Mouse (Mus musculus) heart, adult 18-20 months (tissue): ENCODE data around the gene Gm13290. TPM values are rescaled to one million over a fixed set of nuclear protein-coding genes. Genes with fewer than 3 reads are reported as not detected.
A peak's percentile ranks its signal among the peaks of the same experiment; 100 is the strongest.
"Not testable (repeated sequence)": the region's sequence is repeated elsewhere in the genome, so short reads cannot be mapped to it uniquely, and the experiment has no call there.

Experiments
- DNase-seq, 2 experiments: peaks; one replicate each; pipeline ENCODE4 v3.0.0; 2021 to 2022; ENCODE audit warnings: mixed read lengths in 1 of 2
- long read RNA-seq, 2 experiments: library from polyadenylated mRNA; stranded (forward); transcript quantifications; one replicate each; pipeline ENCODE4 v2.0.0; 2021
- total RNA-seq, 2 experiments: library from RNA; stranded (reverse); gene quantifications; 2 replicates each; pipeline ENCODE4 v1.2.3; 2021

The Gm13290 gene
- total RNA-seq: not detected
- long read RNA-seq, experiment 1: 0 reads
- long read RNA-seq, experiment 2: 0 reads

DNA sequence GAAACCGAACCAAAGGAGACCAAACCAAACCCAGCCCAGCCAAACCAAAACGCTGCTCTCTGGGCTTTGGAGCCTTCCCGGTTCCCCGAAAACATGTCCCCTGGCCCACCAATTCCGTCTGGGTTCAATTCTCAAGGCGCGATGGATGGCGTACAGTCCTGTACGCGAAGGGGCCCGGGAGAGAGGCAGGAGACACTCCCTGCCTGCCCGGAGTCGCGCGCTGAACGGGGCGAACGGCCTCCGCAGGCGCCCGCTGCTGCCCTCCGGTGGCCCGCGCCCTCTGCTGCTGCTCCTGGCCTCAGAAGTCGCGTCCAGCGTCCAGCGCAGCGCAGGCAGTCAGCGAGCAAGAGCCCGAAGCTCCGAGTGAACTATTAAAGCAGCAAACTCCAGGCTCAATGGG lies at the start of gene Gm13290:
TSS of gene Gm13290 (plus strand) at position 301 of the 400 bp plus-strand sequence.
- DNase-seq: not testable (repeated sequence)

DNA sequence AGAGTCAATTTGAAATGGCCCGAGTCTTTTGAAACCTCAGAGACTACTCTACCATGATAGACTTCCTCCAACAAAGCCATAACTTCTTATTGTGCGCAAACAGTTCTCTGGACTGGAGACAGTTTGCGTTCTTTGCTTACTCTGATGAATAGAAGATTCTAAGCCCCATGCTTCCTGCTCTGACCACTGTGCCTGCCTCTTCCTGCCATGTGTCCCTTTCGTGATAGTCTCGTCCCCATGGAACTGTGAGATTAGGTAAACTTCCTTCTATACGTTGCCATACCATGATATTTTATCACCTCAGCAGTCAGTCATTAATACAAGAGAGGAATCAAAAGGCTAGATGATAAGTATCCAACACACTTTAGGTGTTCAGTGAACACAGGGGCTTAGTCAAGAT lies 46.9 kb upstream of the Gm13290 start:
- DNase-seq: no peak

DNA sequence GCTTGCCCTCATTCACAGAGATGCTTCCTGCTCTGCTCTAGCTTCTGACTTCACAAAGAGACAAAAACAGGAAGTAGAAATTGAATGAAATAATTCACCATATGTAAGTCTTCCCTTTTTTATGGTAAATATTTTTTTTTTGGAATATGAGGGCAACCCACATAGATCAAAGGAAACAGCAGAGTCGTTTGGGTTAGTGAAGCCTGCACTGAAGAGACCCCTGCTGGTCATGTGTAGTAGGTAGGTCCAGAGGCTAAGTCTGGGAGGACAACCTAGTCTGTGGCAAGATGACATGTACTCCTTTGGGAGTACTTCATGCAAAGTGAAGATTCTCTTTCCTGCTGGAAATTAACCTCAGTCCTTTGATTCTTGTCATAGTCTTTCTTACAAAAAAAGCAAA lies 46.3 kb upstream of the Gm13290 start:
- DNase-seq: peak; percentile 49 to 54

DNA sequence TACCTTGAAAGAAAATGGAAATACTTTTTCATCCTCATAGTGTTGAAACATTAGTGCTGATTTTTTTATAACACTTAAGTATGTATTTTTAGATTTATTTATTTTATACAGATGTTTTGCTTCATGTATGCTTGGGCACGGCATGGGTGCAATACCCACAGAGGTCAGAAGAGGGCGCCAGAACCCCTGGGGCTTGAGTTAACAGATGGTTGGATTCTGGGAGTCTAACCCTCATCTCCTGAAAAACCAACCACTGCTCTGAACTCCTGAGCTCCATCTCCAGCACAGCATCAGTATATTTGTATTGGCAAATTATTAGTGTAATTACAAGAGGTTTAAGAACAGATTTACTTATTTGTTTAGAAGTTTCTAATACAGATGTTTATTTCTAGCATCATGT lies 35.2 kb upstream of the Gm13290 start:
- peak; percentile 57 to 88 for DNase-seq

DNA sequence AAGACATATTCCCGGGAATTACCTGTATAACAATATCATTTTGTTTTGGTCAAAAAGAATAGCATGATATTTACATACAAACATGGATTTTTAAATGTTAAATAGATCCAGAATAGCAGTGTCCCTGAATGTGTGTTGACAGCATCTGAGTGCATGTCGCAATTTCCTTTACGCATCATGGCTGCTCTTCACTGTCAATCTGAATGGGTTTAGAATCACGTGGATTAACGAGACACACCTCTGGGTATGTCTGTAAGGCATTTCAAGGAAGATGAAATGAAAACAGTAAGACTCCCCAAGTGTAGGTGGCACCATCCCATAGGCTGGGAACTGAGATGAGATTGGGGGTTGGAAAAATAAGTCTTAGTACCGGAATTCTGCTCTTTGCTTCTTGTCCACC lies 34.6 kb upstream of the Gm13290 start:
- no peak for DNase-seq

DNA sequence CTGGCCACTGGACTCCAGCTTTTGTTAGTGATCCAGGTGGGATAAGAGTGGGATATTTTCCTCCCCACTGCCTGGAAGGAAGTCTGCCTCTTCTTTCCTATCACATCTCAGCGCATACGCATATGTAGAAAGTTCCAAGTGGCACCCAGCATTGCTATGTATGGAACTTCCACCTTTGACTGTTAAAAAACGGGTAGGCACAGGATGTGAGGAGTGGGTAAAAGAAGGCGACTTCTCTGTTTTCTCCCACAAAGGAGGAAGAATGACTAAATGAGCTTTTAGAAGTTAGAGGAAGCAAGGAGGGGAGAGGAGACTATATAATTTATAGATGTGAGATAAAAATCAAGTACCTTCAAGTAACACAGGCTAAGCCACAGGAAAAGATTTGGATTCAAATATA lies 32.2 kb upstream of the Gm13290 start:
- DNase-seq: no peak

DNA sequence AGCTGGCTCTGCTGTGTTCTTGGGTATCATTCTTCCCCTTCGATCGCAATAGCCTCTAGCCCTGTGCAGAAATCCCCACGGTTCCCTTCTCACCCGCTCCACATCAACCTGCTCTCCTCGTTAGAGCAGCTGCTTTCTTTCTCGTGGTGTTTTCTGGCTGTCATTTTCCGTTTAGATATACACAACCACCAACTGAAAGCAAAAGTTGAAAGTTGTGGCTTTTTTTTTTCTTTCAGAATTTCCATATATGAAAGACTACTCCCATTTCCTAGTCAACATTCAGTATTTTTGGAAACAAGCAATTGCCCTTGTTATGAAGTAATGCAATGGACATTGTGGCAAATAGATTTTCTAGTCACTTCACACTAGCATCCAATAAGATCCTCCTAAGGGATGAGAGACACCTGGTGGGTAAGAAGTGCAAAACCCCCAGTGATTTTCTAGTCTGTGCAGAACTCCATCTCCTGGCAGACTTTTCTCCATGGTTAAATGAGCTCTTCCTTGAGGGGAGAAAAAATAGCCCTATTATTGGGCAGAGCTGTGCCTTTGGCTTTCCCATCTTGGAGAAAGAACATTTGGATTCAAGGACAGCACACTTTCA lies 30.8 kb upstream of the Gm13290 start:
- DNase-seq: no peak

DNA sequence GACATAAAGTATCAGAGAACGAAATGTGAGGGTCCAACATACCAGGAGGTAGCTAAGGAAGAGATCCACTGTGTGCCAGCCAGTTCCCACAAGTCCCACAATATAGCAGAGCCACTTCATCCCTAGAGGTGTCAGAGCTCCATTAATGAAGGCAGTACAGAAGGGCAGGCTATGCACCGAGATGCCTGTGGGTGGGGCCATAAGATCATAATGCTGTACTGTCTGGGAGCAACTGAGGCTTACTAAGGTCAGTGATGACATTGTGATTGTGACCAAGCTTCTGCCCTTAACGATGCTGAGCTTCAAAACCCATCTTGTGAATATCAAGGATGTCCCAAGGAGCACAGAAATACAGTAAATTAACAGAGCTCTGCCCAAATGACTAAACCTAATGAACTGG lies 29.4 kb upstream of the Gm13290 start:
- DNase-seq: no peak

DNA sequence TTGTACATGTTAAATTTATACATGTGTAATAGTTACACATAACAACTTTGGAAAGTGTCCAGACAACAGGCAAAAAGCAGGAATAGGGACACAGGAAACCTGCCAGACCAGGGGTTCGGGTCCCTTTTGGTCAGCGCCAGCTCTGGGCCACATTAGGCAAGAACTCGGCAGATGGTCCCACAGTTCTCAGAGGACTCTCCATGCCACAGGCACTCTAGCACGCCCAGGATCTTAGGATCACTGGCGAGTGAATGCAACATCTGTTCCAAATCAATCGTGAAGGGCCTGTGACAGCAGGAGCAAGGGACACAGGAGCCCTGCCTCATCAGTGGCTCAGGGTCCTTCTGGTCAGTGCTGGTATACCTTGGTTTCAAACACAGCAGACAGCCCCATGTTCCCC lies 23.7 kb upstream of the Gm13290 start:
- no peak for DNase-seq

DNA sequence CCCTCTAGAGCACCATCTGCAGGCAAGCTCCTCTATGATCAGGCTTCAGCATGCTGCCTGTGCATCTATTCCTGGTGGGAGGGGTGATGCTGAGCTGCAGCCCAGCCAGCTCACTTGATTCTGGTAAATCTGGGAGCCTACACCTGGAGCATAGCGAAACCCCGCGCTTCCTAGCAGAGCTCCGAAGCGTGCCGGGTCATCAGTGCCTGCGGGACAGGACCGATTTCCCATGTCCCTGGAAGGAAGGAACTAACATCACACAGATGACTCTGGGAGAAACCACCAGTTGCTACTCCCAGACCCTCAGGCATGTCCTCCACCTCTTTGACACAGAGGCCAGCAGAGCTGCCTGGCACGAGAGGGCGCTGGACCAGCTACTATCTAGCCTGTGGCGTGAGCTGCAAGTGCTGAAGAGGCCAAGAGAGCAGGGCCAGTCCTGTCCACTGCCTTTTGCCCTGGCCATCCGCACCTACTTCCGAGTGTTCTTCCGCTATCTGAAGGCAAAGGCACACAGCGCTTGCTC lies 18.8 kb upstream of the Gm13290 start, which contains the start of gene Gm13271:
TSS of gene Gm13271 (plus strand) at position 51 of the 523 bp plus-strand sequence.
- peak; percentile 62 to 84 for DNase-seq

DNA sequence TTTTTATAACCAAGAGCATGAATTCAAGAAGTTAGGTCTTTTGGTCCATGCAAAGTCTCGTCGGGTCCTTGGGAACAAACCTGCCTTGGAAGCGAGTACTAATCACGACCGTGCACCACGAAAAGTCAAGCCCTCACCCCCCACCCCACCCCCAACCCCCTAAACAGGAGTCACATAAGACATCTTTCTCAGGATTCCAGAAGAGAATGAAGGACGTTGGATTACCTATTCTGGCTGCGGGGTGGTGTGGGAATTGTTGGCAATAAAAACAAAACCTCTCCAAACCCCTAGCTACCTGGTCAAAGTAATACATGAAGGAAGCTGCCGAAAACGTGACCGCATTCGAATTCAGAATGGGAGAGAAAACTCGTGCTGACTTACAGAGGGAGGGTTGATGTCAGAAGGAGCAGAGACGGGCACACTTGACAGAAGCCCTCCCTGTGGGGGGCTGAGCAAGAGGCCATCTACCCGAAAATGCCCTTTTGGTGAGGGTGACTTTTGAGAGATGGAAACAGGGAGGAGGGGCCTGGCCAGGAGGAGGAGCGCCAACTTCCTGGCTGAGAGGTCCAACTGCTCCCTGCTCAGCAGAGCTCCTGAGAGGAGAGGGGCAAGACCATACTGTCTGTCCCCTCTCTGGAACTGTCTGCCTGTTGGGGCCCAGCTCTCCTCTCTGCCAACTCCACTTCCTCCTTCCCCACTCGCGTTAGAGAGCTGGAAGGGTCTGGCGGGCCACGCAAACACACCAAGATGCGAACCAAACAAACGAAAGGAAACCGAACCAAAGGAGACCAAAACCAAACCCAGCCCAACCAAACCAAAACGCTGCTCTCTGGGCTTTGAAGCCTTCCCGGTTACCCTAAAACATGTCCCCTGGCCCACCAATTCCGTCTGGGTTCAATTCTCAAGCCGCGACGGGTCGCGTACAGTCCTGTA lies 16.8 kb upstream of the Gm13290 start:
- peak; percentile 20 to 66 for DNase-seq

DNA sequence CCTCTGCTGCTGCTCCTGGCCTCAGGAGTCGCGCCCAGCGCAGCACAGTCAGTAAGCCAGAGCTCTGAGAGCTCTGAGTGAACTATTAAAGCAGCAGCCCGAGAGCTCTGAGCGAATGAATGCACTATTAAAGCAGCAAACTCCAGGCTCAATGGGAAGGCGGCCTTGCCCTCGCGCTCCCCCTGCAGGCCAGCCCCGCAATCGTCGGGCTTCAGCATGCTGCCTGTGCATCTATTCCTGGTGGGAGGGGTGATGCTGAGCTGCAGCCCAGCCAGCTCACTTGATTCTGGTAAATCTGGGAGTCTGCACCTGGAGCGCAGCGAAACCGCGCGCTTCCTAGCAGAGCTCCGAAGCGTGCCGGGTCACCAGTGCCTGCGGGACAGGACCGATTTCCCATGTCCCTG lies 16.0 kb upstream of the Gm13290 start:
- DNase-seq: peak; percentile 91 to 93

DNA sequence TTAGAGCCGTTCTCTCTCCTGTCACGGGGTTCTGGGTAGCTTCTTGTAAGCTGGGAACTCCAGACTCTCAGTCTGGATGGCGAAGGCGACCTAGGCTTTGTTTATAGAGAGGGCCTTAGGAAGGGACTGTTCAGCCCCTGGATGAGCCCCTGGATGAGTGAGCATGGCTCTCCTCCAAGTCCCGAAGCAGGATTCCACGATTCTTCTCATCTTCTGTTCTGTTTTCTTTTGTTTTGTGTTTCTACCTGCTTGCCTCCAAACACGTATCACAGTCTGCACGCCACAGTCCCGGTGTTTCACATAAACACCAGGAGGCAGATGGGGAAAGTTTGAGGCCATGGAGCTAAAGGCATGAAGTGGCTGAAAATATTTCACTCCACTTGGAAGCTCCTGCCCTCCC lies 14.9 kb upstream of the Gm13290 start:
- DNase-seq: not testable (repeated sequence)

DNA sequence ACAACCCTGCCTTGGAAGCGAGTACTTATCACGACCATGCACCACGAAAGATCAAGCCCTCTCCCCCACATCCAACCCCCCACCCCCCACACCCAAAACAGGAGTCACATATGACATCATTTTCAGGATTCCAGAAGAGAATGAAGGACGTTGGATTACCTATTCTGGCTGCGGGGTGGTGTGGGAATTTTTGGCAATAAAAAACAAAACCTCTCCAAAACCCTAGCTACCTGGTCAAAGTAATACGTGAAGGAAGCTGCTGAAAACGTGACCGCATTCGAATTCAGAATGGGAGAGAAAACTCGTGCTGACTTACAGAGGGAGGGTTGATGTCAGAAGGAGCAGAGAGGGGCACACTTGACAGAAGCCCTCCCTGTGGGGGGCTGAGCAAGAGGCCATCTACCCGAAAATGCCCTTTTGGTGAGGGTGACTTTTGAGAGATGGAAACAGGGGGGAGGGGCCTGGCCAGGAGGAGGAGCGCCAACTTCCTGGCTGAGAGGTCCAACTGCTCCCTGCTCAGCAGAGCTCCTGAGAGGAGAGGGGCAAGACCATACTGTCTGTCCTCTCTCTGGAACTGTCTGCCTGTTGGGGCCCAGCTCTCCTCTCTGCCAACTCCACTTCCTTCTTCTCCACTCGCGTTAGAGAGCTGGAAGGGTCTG lies 13.9 kb upstream of the Gm13290 start, which contains the start of gene Gm13283:
TSS of gene Gm13283 (plus strand) at position 510 of the 659 bp plus-strand sequence.
- DNase-seq: peak; percentile 59 to 66

DNA sequence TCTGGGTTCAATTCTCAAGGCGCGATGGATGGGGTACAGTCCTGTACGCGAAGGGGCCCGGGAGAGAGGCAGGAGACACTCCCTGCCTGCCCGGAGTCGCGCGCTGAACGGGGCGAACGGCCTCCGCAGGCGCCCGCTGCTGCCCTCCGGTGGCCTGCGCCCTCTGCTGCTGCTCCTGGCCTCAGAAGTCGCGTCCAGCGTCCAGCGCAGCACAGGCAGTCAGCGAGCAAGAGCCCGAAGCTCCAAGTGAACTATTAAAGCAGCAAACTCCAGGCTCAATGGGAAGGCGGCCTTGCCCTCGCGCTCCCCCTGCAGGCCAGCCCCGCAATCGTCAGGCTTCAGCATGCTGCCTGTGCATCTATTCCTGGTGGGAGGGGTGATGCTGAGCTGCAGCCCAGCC lies 13.2 kb upstream of the Gm13290 start:
- peak; percentile 79 to 91 for DNase-seq

DNA sequence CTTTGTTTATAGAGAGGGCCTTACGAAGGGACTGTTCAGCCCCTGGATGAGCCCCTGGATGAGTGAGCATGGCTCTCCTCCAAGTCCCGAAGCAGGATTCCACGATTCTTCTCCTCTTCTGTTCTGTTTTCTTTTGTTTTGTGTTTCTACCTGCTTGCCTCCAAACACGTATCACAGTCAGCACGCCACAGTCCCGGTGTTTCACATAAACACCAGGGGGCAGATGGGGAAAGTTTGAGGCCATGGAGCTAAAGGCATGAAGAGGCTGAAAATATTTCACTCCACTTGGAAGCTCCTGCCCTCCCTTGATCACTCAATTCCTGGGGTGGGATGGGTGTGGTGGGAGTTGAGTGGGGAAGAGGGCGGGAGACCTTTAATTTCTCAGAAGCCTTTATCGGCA lies 11.9 kb upstream of the Gm13290 start:
- peak; percentile 67 to 77 for DNase-seq

DNA sequence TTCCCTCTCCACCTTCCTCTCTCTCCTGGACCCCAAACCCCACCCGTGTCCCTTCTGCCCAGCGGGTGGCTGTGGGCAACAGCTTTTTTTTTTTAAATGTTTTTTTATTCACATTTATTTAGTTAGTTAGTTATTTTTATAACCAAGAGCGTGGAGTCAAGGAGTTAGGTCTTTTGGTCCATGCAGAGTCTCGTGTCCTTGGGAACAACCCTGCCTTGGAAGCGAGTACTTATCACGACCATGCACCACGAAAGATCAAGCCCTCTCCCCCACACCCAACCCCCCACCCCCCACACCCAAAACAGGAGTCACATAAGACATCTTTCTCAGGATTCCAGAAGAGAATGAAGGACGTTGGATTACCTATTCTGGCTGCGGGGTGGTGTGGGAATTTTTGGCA lies 11.3 kb upstream of the Gm13290 start:
- peak; percentile 20 to 25 for DNase-seq

DNA sequence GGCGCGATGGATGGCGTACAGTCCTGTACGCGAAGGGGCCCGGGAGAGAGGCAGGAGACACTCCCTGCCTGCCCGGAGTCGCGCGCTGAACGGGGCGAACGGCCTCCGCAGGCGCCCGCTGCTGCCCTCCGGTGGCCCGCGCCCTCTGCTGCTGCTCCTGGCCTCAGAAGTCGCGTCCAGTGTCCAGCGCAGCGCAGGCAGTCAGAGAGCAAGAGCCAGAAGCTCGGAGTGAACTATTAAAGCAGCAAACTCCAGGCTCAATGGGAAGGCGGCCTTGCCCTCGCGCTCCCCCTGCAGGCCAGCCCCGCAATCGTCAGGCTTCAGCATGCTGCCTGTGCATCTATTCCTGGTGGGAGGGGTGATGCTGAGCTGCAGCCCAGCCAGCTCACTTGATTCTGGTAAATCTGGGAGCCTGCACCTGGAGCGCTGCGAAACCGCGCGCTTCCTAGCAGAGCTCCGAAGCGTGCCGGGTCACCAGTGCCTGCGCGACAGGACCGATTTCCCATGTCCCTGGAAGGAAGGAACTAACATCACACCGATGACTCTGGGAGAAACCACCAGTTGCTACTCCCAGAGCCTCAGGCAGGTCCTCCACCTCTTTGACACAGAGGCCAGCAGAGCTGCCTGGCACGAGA lies 10.1 kb upstream of the Gm13290 start:
- DNase-seq: peak; percentile 69 to 84

DNA sequence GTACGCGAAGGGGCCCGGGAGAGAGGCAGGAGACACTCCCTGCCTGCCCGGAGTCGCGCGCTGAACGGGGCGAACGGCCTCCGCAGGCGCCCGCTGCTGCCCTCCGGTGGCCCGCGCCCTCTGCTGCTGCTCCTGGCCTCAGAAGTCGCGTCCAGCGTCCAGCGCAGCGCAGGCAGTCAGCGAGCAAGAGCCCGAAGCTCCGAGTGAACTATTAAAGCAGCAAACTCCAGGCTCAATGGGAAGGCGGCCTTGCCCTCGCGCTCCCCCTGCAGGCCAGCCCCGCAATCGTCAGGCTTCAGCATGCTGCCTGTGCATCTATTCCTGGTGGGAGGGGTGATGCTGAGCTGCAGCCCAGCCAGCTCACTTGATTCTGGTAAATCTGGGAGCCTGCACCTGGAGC lies 3.0 kb downstream of the Gm13290 start, which contains the start of gene Gm13289:
TSS of gene Gm13289 (plus strand) at position 301 of the 400 bp plus-strand sequence.
- DNase-seq: not testable (repeated sequence)

DNA sequence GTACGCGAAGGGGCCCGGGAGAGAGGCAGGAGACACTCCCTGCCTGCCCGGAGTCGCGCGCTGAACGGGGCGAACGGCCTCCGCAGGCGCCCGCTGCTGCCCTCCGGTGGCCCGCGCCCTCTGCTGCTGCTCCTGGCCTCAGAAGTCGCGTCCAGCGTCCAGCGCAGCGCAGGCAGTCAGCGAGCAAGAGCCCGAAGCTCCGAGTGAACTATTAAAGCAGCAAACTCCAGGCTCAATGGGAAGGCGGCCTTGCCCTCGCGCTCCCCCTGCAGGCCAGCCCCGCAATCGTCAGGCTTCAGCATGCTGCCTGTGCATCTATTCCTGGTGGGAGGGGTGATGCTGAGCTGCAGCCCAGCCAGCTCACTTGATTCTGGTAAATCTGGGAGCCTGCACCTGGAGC lies 5.9 kb downstream of the Gm13290 start, which contains the start of gene Gm13272:
TSS of gene Gm13272 (plus strand) at position 301 of the 400 bp plus-strand sequence.
- not testable (repeated sequence) for DNase-seq

DNA sequence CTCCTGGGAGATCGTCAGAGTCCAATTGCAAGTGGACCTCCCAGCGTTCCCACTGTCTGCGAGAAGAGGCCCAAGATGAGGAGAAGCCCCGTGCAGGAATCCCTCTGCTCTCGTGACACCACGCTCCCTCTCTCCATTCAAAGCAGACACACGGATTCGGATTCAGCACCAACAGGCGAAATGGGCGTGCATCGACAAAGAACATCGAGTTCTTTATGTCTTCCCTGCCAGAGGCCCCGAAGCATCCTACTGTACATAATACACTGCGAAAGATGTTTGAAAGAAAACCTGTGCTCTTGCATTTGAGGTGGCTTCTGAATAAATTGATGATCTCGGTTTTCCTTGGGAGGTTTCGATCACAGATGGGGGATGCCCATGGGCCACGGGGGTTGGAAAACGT lies 6.7 kb downstream of the Gm13290 start:
- DNase-seq: peak in 1 of 2 experiments; percentile 7

DNA sequence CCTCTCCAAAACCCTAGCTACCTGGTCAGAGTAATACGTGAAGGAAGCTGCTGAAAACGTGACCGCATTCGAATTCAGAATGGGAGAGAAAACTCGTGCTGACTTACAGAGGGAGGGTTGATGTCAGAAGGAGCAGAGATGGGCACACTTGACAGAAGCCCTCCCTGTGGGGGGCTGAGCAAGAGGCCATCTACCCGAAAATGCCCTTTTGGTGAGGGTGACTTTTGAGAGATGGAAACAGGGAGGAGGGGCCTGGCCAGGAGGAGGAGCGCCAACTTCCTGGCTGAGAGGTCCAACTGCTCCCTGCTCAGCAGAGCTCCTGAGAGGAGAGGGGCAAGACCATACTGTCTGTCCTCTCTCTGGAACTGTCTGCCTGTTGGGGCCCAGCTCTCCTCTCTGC lies 8.2 kb downstream of the Gm13290 start, which contains the start of gene Ifnz:
TSS of gene Ifnz (plus strand) at position 301 of the 400 bp plus-strand sequence.
- not testable (repeated sequence) for DNase-seq
